Mouse (Mus musculus): ENCODE results near the gene Hacd2. TPM values are rescaled to one million over a fixed set of nuclear protein-coding genes. Genes with fewer than 3 reads are reported as not detected.

Hacd2 gene
- total RNA-seq (2021), result 10 to 100 TPM; 11.3 to 15.8 TPM

GRCm38 (mm10) chr16:35022242-35023137, at the start of gene Hacd2:
Gene Hacd2 (plus strand): TSS chr16:35022428.
- DNase-seq, result peak; percentile 96 to 97
- intact Hi-C loops (cut with DNase I), result no loop called here

GRCm38 (mm10) chr16:34972471-34972870, 49.8 kb upstream of the Hacd2 start:
- intact Hi-C loops (cut with DNase I), result loop anchor here (10.0 kb wide), 1 partner anchor 308 kb away; no protein-coding TSS in a partner anchor
- DNase-seq, result no peak

- intact Hi-C loops (cut with DNase I), result loop anchor here (10.0 kb wide), 1 partner anchor 311 kb away; no protein-coding TSS in a partner anchor
- DNase-seq, result no peak
Observed at GRCm38 (mm10) chr16:34975544-34975943, 46.7 kb upstream of the Hacd2 start.

- intact Hi-C loops (cut with DNase I), result loop anchor here (10.0 kb wide), 1 partner anchor 312 kb away; no protein-coding TSS in a partner anchor
- no peak for DNase-seq
Observed at GRCm38 (mm10) chr16:34976630-34977029, 45.6 kb upstream of the Hacd2 start.

- intact Hi-C loops (cut with DNase I), result loop anchor here (10.0 kb wide), 1 partner anchor 313 kb away; no protein-coding TSS in a partner anchor
- no peak for DNase-seq
Observed at GRCm38 (mm10) chr16:34978018-34978417, 44.2 kb upstream of the Hacd2 start.

GRCm38 (mm10) chr16:34981009-34981408, 41.2 kb upstream of the Hacd2 start:
- DNase-seq, result no peak
- intact Hi-C loops (cut with DNase I), result no loop called here

- intact Hi-C loops (cut with DNase I), result no loop called here
- no peak for DNase-seq
Observed at GRCm38 (mm10) chr16:34984203-34985030, 37.8 kb upstream of the Hacd2 start.

GRCm38 (mm10) chr16:34985031-34985346, 37.2 kb upstream of the Hacd2 start:
- DNase-seq, result no peak
- intact Hi-C loops (cut with DNase I), result no loop called here

- no peak for DNase-seq
- intact Hi-C loops (cut with DNase I), result no loop called here
Observed at GRCm38 (mm10) chr16:34986211-34986825, 35.9 kb upstream of the Hacd2 start.

GRCm38 (mm10) chr16:34991365-34991764, 30.9 kb upstream of the Hacd2 start:
- no peak for DNase-seq
- intact Hi-C loops (cut with DNase I), result no loop called here

- intact Hi-C loops (cut with DNase I), result no loop called here
Observed at GRCm38 (mm10) chr16:34992854-34993253, 29.4 kb upstream of the Hacd2 start.

GRCm38 (mm10) chr16:34993694-34994330, 28.4 kb upstream of the Hacd2 start:
- intact Hi-C loops (cut with DNase I), result no loop called here

More at GRCm38 (mm10) chr16:34992854-34993253, 29.4 kb upstream of the Hacd2 start:
- no peak for DNase-seq

GRCm38 (mm10) chr16:34994641-34995141, 27.5 kb upstream of the Hacd2 start:
- intact Hi-C loops (cut with DNase I), result no loop called here
- DNase-seq, result no peak

More at GRCm38 (mm10) chr16:34993694-34994330, 28.4 kb upstream of the Hacd2 start:
- no peak for DNase-seq

- intact Hi-C loops (cut with DNase I), result no loop called here
- peak; percentile 79 to 82 for DNase-seq
Observed at GRCm38 (mm10) chr16:34996133-34996532, 26.1 kb upstream of the Hacd2 start.

- intact Hi-C loops (cut with DNase I), result no loop called here
- no peak for DNase-seq
Observed at GRCm38 (mm10) chr16:34997052-34997451, 25.2 kb upstream of the Hacd2 start.

- intact Hi-C loops (cut with DNase I), result no loop called here
- no peak for DNase-seq
Observed at GRCm38 (mm10) chr16:34997576-34997975, 24.7 kb upstream of the Hacd2 start.

GRCm38 (mm10) chr16:34999016-34999415, 23.2 kb upstream of the Hacd2 start:
- intact Hi-C loops (cut with DNase I), result no loop called here
- DNase-seq, result no peak

GRCm38 (mm10) chr16:34999986-35000385, 22.2 kb upstream of the Hacd2 start:
- intact Hi-C loops (cut with DNase I), result no loop called here
- DNase-seq, result no peak

GRCm38 (mm10) chr16:35000923-35001560, 21.2 kb upstream of the Hacd2 start:
- intact Hi-C loops (cut with DNase I), result no loop called here
- DNase-seq, result no peak

GRCm38 (mm10) chr16:35004356-35004755, 17.9 kb upstream of the Hacd2 start:
- intact Hi-C loops (cut with DNase I), result no loop called here

More at GRCm38 (mm10) chr16:35004356-35004755, 17.9 kb upstream of the Hacd2 start:
- no peak for DNase-seq
